Mouse (Mus musculus) heart, adult 2 months (tissue): ENCODE results near the gene Adi1. TPM values are rescaled to one million over a fixed set of nuclear protein-coding genes. Genes with fewer than 3 reads are reported as not detected.

Experiments
- DNase-seq, 2 experiments: peaks; one replicate each; pipeline ENCODE4 v3.0.0; 2021
- H3K27ac ChIP-seq: fragments of 200-600 bp; 2 replicates; pipeline ENCODE4 v1.8.1; 2022
- H3K27me3 ChIP-seq: fragments of 200-500 bp; 2 replicates; pipeline ENCODE4 v1.6.1; 2012; ENCODE audit warnings: mild to moderate bottlenecking, low read length, inconsistent platforms, mixed read lengths; ENCODE audit not compliant: control insufficient read depth, insufficient read depth
- H3K36me3 ChIP-seq: fragments of 200-500 bp; 2 replicates; pipeline ENCODE4 v1.6.1; 2012; ENCODE audit warnings: low read length, inconsistent platforms; ENCODE audit not compliant: control insufficient read depth, insufficient read depth
- H3K4me1 ChIP-seq: fragments of 200-500 bp; 2 replicates; pipeline ENCODE4 v1.6.1; 2011; ENCODE audit warnings: low read length; ENCODE audit not compliant: control insufficient read depth, insufficient read depth
- H3K4me3 ChIP-seq: fragments of 200-600 bp; 2 replicates; pipeline ENCODE4 v1.8.1; 2022
- H3K79me2 ChIP-seq: fragments of 200-500 bp; replicated peaks from 2 replicates; pipeline ENCODE4 v1.6.1; 2012; ENCODE audit warnings: mild to moderate bottlenecking, inconsistent platforms, low read length, moderate library complexity, mixed read lengths; ENCODE audit not compliant: control insufficient read depth, insufficient read depth
- H3K9ac ChIP-seq: fragments of 200-500 bp; 2 replicates; pipeline ENCODE4 v1.6.1; 2012; ENCODE audit warnings: low read depth, mild to moderate bottlenecking, control low read depth, inconsistent platforms, low read length, mixed read lengths
- CTCF ChIP-seq: fragments of 200-600 bp; IDR thresholded peaks from 2 replicates; pipeline ENCODE4 v1.8.1; 2022; ENCODE audit warnings: antibody characterized with exemption, mild to moderate bottlenecking, moderate library complexity
- EP300 ChIP-seq: fragments of 200-500 bp; IDR thresholded peaks from 2 replicates; pipeline ENCODE4 v1.6.1; 2011; ENCODE audit warnings: low read depth, low read length, control low read depth; ENCODE audit not compliant: insufficient read depth
- POLR2A ChIP-seq: fragments of 200-500 bp; IDR thresholded peaks from 2 replicates; pipeline ENCODE4 v1.6.1; 2011; ENCODE audit warnings: mild to moderate bottlenecking, low read depth, low read length, control low read depth; ENCODE audit not compliant: insufficient read depth
- WGBS: fragments of 180-500 bp; shearing (Covaris S2); methylation state at CpG from one replicate; pipeline ENCODE4 v1.1.7; 2018; 5-methylcytosine and 5-hydroxymethylcytosine counted together
- intact Hi-C: fragments of 180-260 bp; cut with DNase I; formaldehyde crosslinking; loops from one replicate; pipeline ENCODE4 v1.15.1; 2025
- long read RNA-seq: library from polyadenylated mRNA; stranded (forward); transcript quantifications from one replicate; pipeline ENCODE4 v2.0.0, GENCODE M21; 2021
- polyA plus RNA-seq: library from polyadenylated mRNA; depleted of rRNA; stranded (reverse); fragments of >200 nt; gene quantifications from 2 replicates; pipeline ENCODE4 v1.2.3, GENCODE M21; 2012; rRNA removed
- total RNA-seq, 2 experiments: library from RNA; stranded (reverse); gene quantifications; 2 replicates each; pipeline ENCODE4 v1.2.3; 2021

Gene Adi1
- total RNA-seq (10 to 100 TPM; 51.5 to 52.0 TPM), polyA plus RNA-seq (27.8 and 45.7 TPM in 2 replicates)
- long read RNA-seq, transcript Adi1-201 (4 exons, 1,652 nt), result major isoform, 13 of 28 reads
- long read RNA-seq, partial matches to known transcripts, result 15 of 28 reads
- long read RNA-seq, other reads (novel, unspliced or antisense), result 0 of 28 reads

- DNase-seq, result peak; percentile 84 to 86
- TF ChIP-seq EP300, result 0 out of 2 replicates have a peak, but pooled peaks have one; percentile 1
- TF ChIP-seq POLR2A, result peak; percentile 61; the same call in 1 of the 2 replicates
- TF ChIP-seq CTCF, result no peak
- WGBS, result 1% methylated on average over 53 of the region's 53 CpGs
- Histone ChIP-seq H3K4me1 (peaks cover 7% of the 10 kb centered on the region), H3K79me2 (0 out of 2 replicates have a peak, but pooled peaks cover 2% of the 10 kb centered on the region), H3K36me3 (no peaks in the 10 kb centered on the region), H3K27ac (peak within 1 kb of the TSS; percentile 90), H3K9ac (peak within 1 kb of the TSS; percentile 90), H3K4me3 (peak within 1 kb of the TSS; percentile 64), H3K27me3 (no peaks in the 10 kb centered on the region)
- intact Hi-C loops, result no loop called here
Measured at GRCm38 (mm10) chr12:28675121-28675924, at the start of gene Adi1. Gene Adi1, plus strand, starts transcription at chr12:28675231.

GRCm38 (mm10) chr12:28625407-28625806 is 49.6 kb upstream of the Adi1 start:
- WGBS, result 44% methylated on average over 7 of the region's 7 CpGs
- intact Hi-C loops, result no loop called here
- Histone ChIP-seq H3K9ac (no peak overlapping the region), H3K36me3 (peaks cover 2% of the 10 kb centered on the region), H3K4me1 (no peaks in the 10 kb centered on the region; the same call in 1 of the 2 replicates), H3K79me2 (no peaks in the 10 kb centered on the region), H3K4me3 (no peak overlapping the region), H3K27ac (no peak overlapping the region; the same call in 1 of the 2 replicates), H3K27me3 (no peaks in the 10 kb centered on the region)
- peak in 1 of 2 experiments; percentile 24 for DNase-seq
- no peak for TF ChIP-seq EP300
- TF ChIP-seq CTCF, result no peak
- TF ChIP-seq POLR2A, result no peak

GRCm38 (mm10) chr12:28627092-28627491 is 47.9 kb upstream of the Adi1 start:
- Histone ChIP-seq H3K4me3 (no peak overlapping the region), H3K27ac (no peak overlapping the region), H3K9ac (no peak overlapping the region), H3K36me3 (peaks cover 5% of the 10 kb centered on the region), H3K79me2 (no peaks in the 10 kb centered on the region), H3K4me1 (no peaks in the 10 kb centered on the region; the same call in 1 of the 2 replicates), H3K27me3 (no peaks in the 10 kb centered on the region)
- intact Hi-C loops, result no loop called here
- TF ChIP-seq EP300, result no peak
- no peak for DNase-seq
- WGBS, result 67% methylated on average over 4 of the region's 4 CpGs

GRCm38 (mm10) chr12:28628436-28628835 is 46.6 kb upstream of the Adi1 start:
- intact Hi-C loops, result no loop called here
- peaks cover 10% of the 10 kb centered on the region for H3K36me3 ChIP-seq
- no peak for DNase-seq
- no peak overlapping the region for H3K27ac ChIP-seq
- whole genome bisulfite sequencing, result 87% methylated on average over 2 of the region's 2 CpGs
- no peak for TF ChIP-seq POLR2A
- no peak for TF ChIP-seq EP300
- TF ChIP-seq CTCF, result no peak
- H3K4me3 ChIP-seq, result no peak overlapping the region
- no peaks in the 10 kb centered on the region for H3K27me3 ChIP-seq
- no peaks in the 10 kb centered on the region for H3K79me2 ChIP-seq
- no peak overlapping the region for H3K9ac ChIP-seq
- no peaks in the 10 kb centered on the region; the same call in 1 of the 2 replicates for H3K4me1 ChIP-seq

GRCm38 (mm10) chr12:28635058-28635534 is 39.9 kb upstream of the Adi1 start:
- 2% methylated on average over 23 of the region's 23 CpGs for WGBS
- TF ChIP-seq POLR2A (no peak), CTCF (no peak), EP300 (no peak)
- no peaks in the 10 kb centered on the region for H3K27me3 ChIP-seq
- H3K4me3 ChIP-seq, result peak overlapping the region; percentile 88
- H3K27ac ChIP-seq, result peak overlapping the region; percentile 76
- H3K36me3 ChIP-seq, result peaks cover 16% of the 10 kb centered on the region
- H3K9ac ChIP-seq, result peak overlapping the region; percentile 95
- H3K4me1 ChIP-seq, result peaks cover 3% of the 10 kb centered on the region
- no peak for DNase-seq
- intact Hi-C loops, result loop anchor here (2.0 kb wide), 1 partner anchor 116 kb away; the partner anchor contains the start of genes Eipr1 and Trappc12
- 0 out of 2 replicates have a peak, but pooled peaks cover 1% of the 10 kb centered on the region for H3K79me2 ChIP-seq
